In the genomic region with DNA sequence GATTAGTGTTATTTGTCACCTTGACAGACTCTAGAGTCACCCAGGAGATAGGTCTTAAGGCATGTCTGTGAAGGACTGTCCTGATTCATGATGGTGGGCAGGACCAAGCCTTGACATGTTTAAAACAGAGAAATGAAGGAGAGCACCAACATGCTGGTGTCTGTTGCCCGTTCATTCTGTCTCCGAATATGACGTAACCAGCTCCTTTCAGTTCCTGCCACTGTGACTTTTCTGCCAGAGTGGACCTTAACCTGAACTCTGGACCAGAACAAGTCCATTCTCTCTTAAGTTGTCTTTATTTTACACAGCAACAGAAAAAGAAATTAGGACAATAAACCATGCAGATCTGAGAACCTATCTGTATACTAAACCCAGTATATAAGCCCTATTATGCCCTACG, we compare ENCODE assay signal across 14 mouse cellular contexts.
A peak's percentile ranks its signal among the peaks of the same experiment; 100 is the strongest.
DNase-seq lines count a peak whose midpoint lies in the region; ATAC-seq and TF ChIP-seq lines count a peak whose summit lies in the region.
"Had no signal": no experiment of that assay in that cellular context is flagged by ENCODE, and none has a peak within 500 bp of the region (broad histone marks: within the 10 kb centered on the region; RNA-seq: fewer than 3 reads in every experiment).

No protein-coding gene starts in this region.

- 76% methylated on average over 4 of the region's 4 CpGs for WGBS in heart, embryonic 13.5 days
- WGBS in heart, adult 2 months: 95% methylated on average over 4 of the region's 4 CpGs
- WGBS in liver, adult 2 months: 49% methylated on average over 4 of the region's 4 CpGs
- 86% methylated on average over 4 of the region's 4 CpGs for WGBS in liver, embryonic 11.5 days
- WGBS in intestine, embryonic 14.5 days: 75% methylated on average over 4 of the region's 4 CpGs

- intact Hi-C loops in heart, adult 2 months (cut with DNase I): no loop called here

- H3K4me3 ChIP-seq in heart, embryonic 13.5 days: no peak overlapping the region
- no peak overlapping the region for H3K4me3 ChIP-seq in heart, adult 2 months
- no peak overlapping the region for H3K4me3 ChIP-seq in liver, adult 2 months (ENCODE audit: insufficient read depth, low read depth, low read length)
- H3K4me3 ChIP-seq in liver, embryonic 11.5 days (ENCODE audit: low read depth, low read length): no peak overlapping the region
- no peak overlapping the region for H3K4me3 ChIP-seq in intestine, embryonic 14.5 days (ENCODE audit: low read depth, low read length)
- H3K4me3 ChIP-seq: liver, embryonic 12.5 days had no signal

- H3K36me3 ChIP-seq in heart, embryonic 13.5 days: no peaks in the 10 kb centered on the region
- peaks cover 9% of the 10 kb centered on the region; the same call in 1 of the 2 replicates for H3K36me3 ChIP-seq in heart, adult 2 months (ENCODE audit: control insufficient read depth, insufficient read depth, low read length)
- no peaks in the 10 kb centered on the region for H3K36me3 ChIP-seq in liver, adult 2 months (ENCODE audit: control insufficient read depth, insufficient read depth, low read length)
- no peaks in the 10 kb centered on the region for H3K36me3 ChIP-seq in liver, embryonic 11.5 days (ENCODE audit: control insufficient read depth, insufficient read depth, low read length)
- no peaks in the 10 kb centered on the region for H3K36me3 ChIP-seq in intestine, embryonic 14.5 days (ENCODE audit: control insufficient read depth, insufficient read depth, low read length)
- H3K36me3 ChIP-seq: liver, embryonic 12.5 days had no signal

- H3K4me2 ChIP-seq in heart, embryonic 13.5 days: no peak overlapping the region
- no peak overlapping the region for H3K4me2 ChIP-seq in liver, embryonic 11.5 days
- no peak overlapping the region for H3K4me2 ChIP-seq in intestine, embryonic 14.5 days (ENCODE audit: low read length)
- H3K4me2 ChIP-seq: liver, embryonic 12.5 days; lung, embryonic 14.5 days had no signal

- H3K9me3 ChIP-seq in heart, embryonic 13.5 days: no peaks in the 10 kb centered on the region
- no peaks in the 10 kb centered on the region for H3K9me3 ChIP-seq in liver, embryonic 11.5 days (ENCODE audit: control insufficient read depth, low read length)
- H3K9me3 ChIP-seq in intestine, embryonic 14.5 days (ENCODE audit: control insufficient read depth, low read length): no peaks in the 10 kb centered on the region
- H3K9me3 ChIP-seq: liver, embryonic 12.5 days had no signal

- H3K79me2 ChIP-seq in heart, adult 2 months (replicated peaks; ENCODE audit: control insufficient read depth, insufficient read depth, low read length): no peaks in the 10 kb centered on the region
- H3K79me2 ChIP-seq in liver, adult 2 months (ENCODE audit: control insufficient read depth, insufficient read depth, low read length): no peaks in the 10 kb centered on the region

- peaks cover 33% of the 10 kb centered on the region for H3K4me1 ChIP-seq in heart, embryonic 13.5 days
- H3K4me1 ChIP-seq in heart, adult 2 months (ENCODE audit: control insufficient read depth, insufficient read depth, low read length): peaks cover 11% of the 10 kb centered on the region
- H3K4me1 ChIP-seq in liver, adult 2 months (ENCODE audit: control insufficient read depth, insufficient read depth, low read length): peaks cover 14% of the 10 kb centered on the region
- H3K4me1 ChIP-seq in liver, embryonic 11.5 days (replicated peaks; ENCODE audit: control insufficient read depth, insufficient read depth, low read length): no peaks in the 10 kb centered on the region; the same call in 1 of the 2 replicates
- H3K4me1 ChIP-seq in intestine, embryonic 14.5 days (replicated peaks; ENCODE audit: control insufficient read depth, insufficient read depth, low read length): 0 out of 2 replicates have a peak, but pooled peaks cover 14% of the 10 kb centered on the region

- peak overlapping the region; percentile 33; the same call in 1 of the 2 replicates for H3K27ac ChIP-seq in heart, embryonic 13.5 days (replicated peaks)
- no peak overlapping the region for H3K27ac ChIP-seq in heart, adult 2 months
- H3K27ac ChIP-seq in liver, adult 2 months (replicated peaks; ENCODE audit: insufficient read depth, low read depth, low read length): peak overlapping the region; percentile 68
- no peak overlapping the region for H3K27ac ChIP-seq in liver, embryonic 11.5 days (ENCODE audit: low read depth, low read length)
- H3K27ac ChIP-seq in intestine, embryonic 14.5 days (ENCODE audit: low read depth): peak overlapping the region; percentile 62; the same call in 1 of the 2 replicates
- H3K27ac ChIP-seq: kidney, postnatal 0 days; liver, embryonic 12.5 days had no signal

- no peak for TF ChIP-seq CTCF in heart, adult 2 months (IDR thresholded peaks at IDR 0.05)
- TF ChIP-seq CTCF in liver, adult 2 months (IDR thresholded peaks at IDR 0.05; ENCODE audit: low read depth, low read length): no peak

- no peak for ATAC-seq in heart, embryonic 13.5 days (ENCODE audit: extremely low read depth, insufficient number of reproducible peaks, low FRiP score, low TSS enrichment)
- ATAC-seq in liver, embryonic 11.5 days (replicated peaks; ENCODE audit: low FRiP score): no peak
- ATAC-seq in intestine, embryonic 14.5 days (replicated peaks; ENCODE audit: low FRiP score, low TSS enrichment, low read depth): no peak
- ATAC-seq: liver, embryonic 12.5 days; midbrain, embryonic 16.5 days had no signal

- no peaks in the 10 kb centered on the region for H3K27me3 ChIP-seq in heart, embryonic 13.5 days (replicated peaks)
- no peaks in the 10 kb centered on the region for H3K27me3 ChIP-seq in heart, adult 2 months (ENCODE audit: control insufficient read depth, insufficient read depth, low read length)
- no peaks in the 10 kb centered on the region for H3K27me3 ChIP-seq in liver, adult 2 months (ENCODE audit: control insufficient read depth, insufficient read depth, low read length)
- no peaks in the 10 kb centered on the region for H3K27me3 ChIP-seq in liver, embryonic 11.5 days (replicated peaks; ENCODE audit: control insufficient read depth, insufficient read depth, low read length)
- no peaks in the 10 kb centered on the region for H3K27me3 ChIP-seq in intestine, embryonic 14.5 days (replicated peaks; ENCODE audit: control insufficient read depth, insufficient read depth, low read length)
- H3K27me3 ChIP-seq: liver, embryonic 12.5 days had no signal

- DNase-seq in heart, adult 2 months: no peak
- DNase-seq in liver, adult 2 months (ENCODE audit: extremely low read depth, low read depth, low spot score): peak; percentile 87
- no peak for DNase-seq in liver, embryonic 11.5 days (ENCODE audit: low spot score)
- no peak for DNase-seq in intestine, embryonic 14.5 days (ENCODE audit: low spot score)
- DNase-seq in ovary, postnatal 14 days (ENCODE audit: low spot score): no peak
- DNase-seq in layer of hippocampus, adult 11-12 months (ENCODE audit: low spot score): no peak
- DNase-seq: B cell, adult 2 months; cerebellum, adult 2 months; cerebellum, postnatal 36 days had no signal

- TF ChIP-seq EP300 in heart, adult 2 months (IDR thresholded peaks at IDR 0.05; ENCODE audit: insufficient read depth, low read depth, low read length): no peak

- no peak overlapping the region for H3K9ac ChIP-seq in heart, embryonic 13.5 days
- H3K9ac ChIP-seq in heart, adult 2 months (ENCODE audit: low read depth, low read length): no peak overlapping the region
- no peak overlapping the region for H3K9ac ChIP-seq in liver, adult 2 months (ENCODE audit: low read depth, low read length)
- H3K9ac ChIP-seq in liver, embryonic 11.5 days (ENCODE audit: low read depth, low read length): no peak overlapping the region
- no peak overlapping the region for H3K9ac ChIP-seq in intestine, embryonic 14.5 days (ENCODE audit: low read length)
- H3K9ac ChIP-seq: liver, embryonic 12.5 days; lung, embryonic 14.5 days had no signal

- TF ChIP-seq POLR2A in heart, adult 2 months (IDR thresholded peaks at IDR 0.05; ENCODE audit: insufficient read depth, low read depth, low read length): no peak
- no peak for TF ChIP-seq POLR2A in liver, adult 2 months (IDR thresholded peaks at IDR 0.05; ENCODE audit: extremely low read depth, insufficient read depth, low read length)

Comparison
In these comparisons a context has a peak if more than half of its experiments do, and no peak if none do; other contexts are left out.
1. H3K27ac ChIP-seq: peak in heart, embryonic 13.5 days (single experiment), liver, adult 2 months (single experiment) and intestine, embryonic 14.5 days (single experiment); none in heart, adult 2 months (single experiment) and liver, embryonic 11.5 days (single experiment).